Mouse (Mus musculus): ENCODE results near the gene Baiap3. TPM values are rescaled to one million over a fixed set of nuclear protein-coding genes. Genes with fewer than 3 reads are reported as not detected.

Baiap3 gene
- polyA plus RNA-seq, 1 experiment from 2014 or later, result 3.9 TPM

GRCm38 (mm10) chr17:25272951-25273705 lies 17.0 kb upstream of the Baiap3 start:
- Histone ChIP-seq H3K36me3 (peaks cover 26% of the 10 kb centered on the region), H3K4me3 (replicated peaks) (peak overlapping the region; percentile 85)

GRCm38 (mm10) chr17:25272326-25272725 lies 16.2 kb upstream of the Baiap3 start:
- H3K9ac ChIP-seq, result peak overlapping the region; percentile 98
- H3K36me3 ChIP-seq, result peaks cover 34% of the 10 kb centered on the region
- H3K4me2 ChIP-seq, result peak overlapping the region; percentile 75
- peaks cover 34% of the 10 kb centered on the region for H3K4me1 ChIP-seq
- peak overlapping the region; percentile 98 for H3K27ac ChIP-seq
- 2% methylated on average over 10 of the region's 10 CpGs for WGBS
- ATAC-seq (replicated peaks; ENCODE audit: low FRiP score), result no peak
- peak overlapping the region; percentile 85 for H3K4me3 ChIP-seq (replicated peaks)
- no peaks in the 10 kb centered on the region for H3K27me3 ChIP-seq
- no peaks in the 10 kb centered on the region for H3K9me3 ChIP-seq (replicated peaks)

More at GRCm38 (mm10) chr17:25272951-25273705, 17.0 kb upstream of the Baiap3 start:
- ATAC-seq (replicated peaks; ENCODE audit: low FRiP score), result peak; percentile 91
- WGBS, result under 1% methylated on average over 92 of the region's 92 CpGs
- peak overlapping the region; percentile 75 for H3K4me2 ChIP-seq
- peak overlapping the region; percentile 98 for H3K27ac ChIP-seq
- H3K9ac ChIP-seq, result peak overlapping the region; percentile 98
- H3K9me3 ChIP-seq (replicated peaks), result no peaks in the 10 kb centered on the region
- no peaks in the 10 kb centered on the region for H3K27me3 ChIP-seq
- peaks cover 34% of the 10 kb centered on the region for H3K4me1 ChIP-seq

- ATAC-seq (replicated peaks; ENCODE audit: low FRiP score), result no peak
These were observed 14.7 kb upstream of the Baiap3 start for GRCm38 (mm10) chr17:25270795-25271335.

GRCm38 (mm10) chr17:25264453-25264852 lies 8.3 kb upstream of the Baiap3 start:
- H3K27me3 ChIP-seq, result no peaks in the 10 kb centered on the region
- H3K9me3 ChIP-seq (replicated peaks), result no peaks in the 10 kb centered on the region
- no peak overlapping the region for H3K4me3 ChIP-seq (replicated peaks)
- 73% methylated on average over 3 of the region's 3 CpGs for WGBS
- no peak overlapping the region for H3K4me2 ChIP-seq
- H3K4me1 ChIP-seq, result peaks cover 4% of the 10 kb centered on the region; the same call in 1 of the 2 replicates
- H3K27ac ChIP-seq, result no peak overlapping the region
- no peak overlapping the region for H3K9ac ChIP-seq
- ATAC-seq (replicated peaks; ENCODE audit: low FRiP score), result 0 out of 2 replicates have a peak, but pooled peaks have one; percentile 22
- peaks cover 82% of the 10 kb centered on the region for H3K36me3 ChIP-seq

More at GRCm38 (mm10) chr17:25270795-25271335, 14.7 kb upstream of the Baiap3 start:
- H3K27ac ChIP-seq, result no peak overlapping the region
- H3K36me3 ChIP-seq, result peaks cover 48% of the 10 kb centered on the region
- WGBS, result 60% methylated on average over 2 of the region's 2 CpGs
- H3K9me3 ChIP-seq (replicated peaks), result no peaks in the 10 kb centered on the region
- peaks cover 34% of the 10 kb centered on the region for H3K4me1 ChIP-seq
- H3K4me2 ChIP-seq, result peak overlapping the region; percentile 75
- peak overlapping the region; percentile 98 for H3K9ac ChIP-seq
- H3K4me3 ChIP-seq (replicated peaks), result peak overlapping the region; percentile 85
- H3K27me3 ChIP-seq, result no peaks in the 10 kb centered on the region

GRCm38 (mm10) chr17:25257804-25258261 lies 1.7 kb upstream of the Baiap3 start:
- Histone ChIP-seq H3K4me1 (peaks cover 18% of the 10 kb centered on the region), H3K9me3 (replicated peaks) (no peaks in the 10 kb centered on the region), H3K36me3 (peaks cover 28% of the 10 kb centered on the region), H3K4me3 (replicated peaks) (no peak overlapping the region), H3K27me3 (peaks cover 34% of the 10 kb centered on the region), H3K9ac (no peak overlapping the region), H3K27ac (no peak overlapping the region), H3K4me2 (no peak overlapping the region)
- 53% methylated on average over 6 of the region's 6 CpGs for WGBS
- no peak for ATAC-seq (replicated peaks; ENCODE audit: low FRiP score)

GRCm38 (mm10) chr17:25255110-25255509 lies 1.1 kb downstream of the Baiap3 start:
- H3K9me3 ChIP-seq (replicated peaks), result no peaks in the 10 kb centered on the region
- no peak overlapping the region for H3K27ac ChIP-seq
- peak overlapping the region; percentile 74; the same call in 1 of the 2 replicates for H3K4me2 ChIP-seq
- peaks cover 18% of the 10 kb centered on the region for H3K4me1 ChIP-seq
- H3K27me3 ChIP-seq, result peaks cover 43% of the 10 kb centered on the region
- no peak for ATAC-seq (replicated peaks; ENCODE audit: low FRiP score)
- no peak overlapping the region for H3K9ac ChIP-seq
- 51% methylated on average over 2 of the region's 2 CpGs for WGBS
- peaks cover 19% of the 10 kb centered on the region for H3K36me3 ChIP-seq
- H3K4me3 ChIP-seq (replicated peaks), result no peak overlapping the region

GRCm38 (mm10) chr17:25253760-25254159 lies 2.4 kb downstream of the Baiap3 start:
- Histone ChIP-seq H3K4me1 (peaks cover 18% of the 10 kb centered on the region), H3K36me3 (peaks cover 6% of the 10 kb centered on the region), H3K9ac (no peak overlapping the region), H3K27me3 (peaks cover 43% of the 10 kb centered on the region), H3K9me3 (replicated peaks) (no peaks in the 10 kb centered on the region), H3K4me2 (no peak overlapping the region), H3K4me3 (replicated peaks) (no peak overlapping the region), H3K27ac (no peak overlapping the region)
- ATAC-seq (replicated peaks; ENCODE audit: low FRiP score), result no peak
- 36% methylated on average over 10 of the region's 10 CpGs for WGBS

GRCm38 (mm10) chr17:25252643-25253042 lies 3.5 kb downstream of the Baiap3 start:
- no peaks in the 10 kb centered on the region for H3K36me3 ChIP-seq

GRCm38 (mm10) chr17:25250181-25250835 lies 5.9 kb downstream of the Baiap3 start:
- Histone ChIP-seq H3K9me3 (replicated peaks) (no peaks in the 10 kb centered on the region), H3K36me3 (no peaks in the 10 kb centered on the region), H3K4me2 (no peak overlapping the region), H3K4me3 (replicated peaks) (no peak overlapping the region), H3K27me3 (peaks cover 35% of the 10 kb centered on the region), H3K9ac (no peak overlapping the region), H3K4me1 (0 out of 2 replicates have a peak, but pooled peaks cover 4% of the 10 kb centered on the region), H3K27ac (no peak overlapping the region)
- 79% methylated on average over 8 of the region's 8 CpGs for WGBS
- ATAC-seq (replicated peaks; ENCODE audit: low FRiP score), result no peak

More at GRCm38 (mm10) chr17:25252643-25253042, 3.5 kb downstream of the Baiap3 start:
- no peak overlapping the region for H3K9ac ChIP-seq
- H3K27ac ChIP-seq, result no peak overlapping the region
- ATAC-seq (replicated peaks; ENCODE audit: low FRiP score), result no peak
- 45% methylated on average over 3 of the region's 3 CpGs for WGBS
- H3K4me2 ChIP-seq, result no peak overlapping the region
- peaks cover 46% of the 10 kb centered on the region for H3K27me3 ChIP-seq
- no peaks in the 10 kb centered on the region for H3K9me3 ChIP-seq (replicated peaks)
- peaks cover 15% of the 10 kb centered on the region for H3K4me1 ChIP-seq
- H3K4me3 ChIP-seq (replicated peaks), result no peak overlapping the region

GRCm38 (mm10) chr17:25248033-25248750 lies 8.0 kb downstream of the Baiap3 start:
- no peak overlapping the region for H3K4me3 ChIP-seq (replicated peaks)
- H3K9me3 ChIP-seq (replicated peaks), result no peaks in the 10 kb centered on the region
- ATAC-seq (replicated peaks; ENCODE audit: low FRiP score), result no peak
- peaks cover 16% of the 10 kb centered on the region for H3K36me3 ChIP-seq
- no peak overlapping the region for H3K27ac ChIP-seq
- H3K9ac ChIP-seq, result no peak overlapping the region
- H3K27me3 ChIP-seq, result peaks cover 14% of the 10 kb centered on the region
- H3K4me2 ChIP-seq, result no peak overlapping the region
- H3K4me1 ChIP-seq, result no peaks in the 10 kb centered on the region
- WGBS, result 80% methylated on average over 18 of the region's 18 CpGs

- 76% methylated on average over 16 of the region's 16 CpGs for WGBS
- H3K27me3 ChIP-seq, result peaks cover 3% of the 10 kb centered on the region; the same call in 1 of the 2 replicates
- H3K36me3 ChIP-seq, result peaks cover 33% of the 10 kb centered on the region
- 0 out of 2 replicates have a peak overlapping the region, but pooled peaks have one; percentile 27 for H3K27ac ChIP-seq
- ATAC-seq (replicated peaks; ENCODE audit: low FRiP score), result no peak
- H3K9ac ChIP-seq, result no peak overlapping the region
- H3K4me2 ChIP-seq, result no peak overlapping the region
- H3K4me3 ChIP-seq (replicated peaks), result no peak overlapping the region
- peaks cover 17% of the 10 kb centered on the region for H3K4me1 ChIP-seq
- no peaks in the 10 kb centered on the region for H3K9me3 ChIP-seq (replicated peaks)
These were observed 11.9 kb downstream of the Baiap3 start for GRCm38 (mm10) chr17:25244239-25244638.

All from kidney, embryonic 15.5 days (tissue).